Mouse (Mus musculus): ENCODE measurements at regions not wholly inside any gene's neighbourhood (a gene's known extent, or its start where the extent isn't known, plus 50 kb on each side); places are given as distances from the start of the nearest gene placed in this dataset.

DNA sequence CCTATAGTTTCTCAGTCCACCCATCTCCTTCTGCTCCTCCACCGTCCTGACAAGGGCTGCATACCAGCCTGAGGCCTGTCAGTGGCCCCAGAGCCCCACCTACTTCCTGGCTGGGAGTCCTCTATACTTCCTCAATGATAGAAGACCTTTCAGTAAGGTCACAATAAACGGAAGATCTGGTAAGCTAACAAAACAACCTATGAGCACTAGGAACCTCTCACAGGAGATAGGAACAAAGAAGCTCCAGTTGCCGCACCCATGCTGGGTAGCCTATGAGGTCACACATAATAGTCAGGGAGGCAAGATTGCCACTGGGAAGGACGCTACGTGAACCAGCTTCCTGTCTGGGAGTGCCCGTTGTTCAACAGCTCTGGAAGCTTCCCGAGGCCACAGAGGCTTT, 58.1 kb upstream of the Stx16 start:
- no peak overlapping the region for H3K4me3 ChIP-seq (replicated peaks)
- peaks cover 12% of the 10 kb centered on the region for H3K4me1 ChIP-seq (replicated peaks)
- no peaks in the 10 kb centered on the region for H3K9me3 ChIP-seq (replicated peaks)
- no peak overlapping the region for H3K9ac ChIP-seq
- H3K36me3 ChIP-seq (replicated peaks): no peaks in the 10 kb centered on the region
- no peak overlapping the region for H3K27ac ChIP-seq (replicated peaks)
- 10% methylated on average over 7 of the region's 7 CpGs for WGBS (ENCODE audit: insufficient replicate concordance)
- H3K4me2 ChIP-seq: no peak overlapping the region
- peak; percentile 30 for ATAC-seq (ENCODE audit: insufficient read depth)
- no peaks in the 10 kb centered on the region for H3K27me3 ChIP-seq

DNA sequence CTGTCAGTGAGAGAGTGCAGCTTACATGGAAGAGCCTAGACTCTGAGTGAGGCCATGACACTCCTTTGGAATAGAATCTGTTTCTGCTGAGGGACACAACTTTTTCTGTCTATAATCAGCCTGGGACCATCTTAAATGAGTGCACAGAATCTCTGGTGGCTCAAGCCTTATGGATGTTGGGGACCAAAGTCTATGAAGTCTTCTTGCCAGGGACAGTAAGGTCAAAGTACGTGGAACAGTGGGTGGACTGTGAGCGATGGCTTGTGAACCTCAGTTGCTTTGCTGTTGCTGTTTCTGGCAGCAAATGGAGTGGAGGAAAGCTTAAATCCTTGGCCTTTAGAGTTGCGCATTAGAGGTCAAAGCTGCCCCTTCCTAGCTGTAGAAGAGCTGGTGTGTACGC, 57.1 kb upstream of the Stx16 start:
- H3K9me3 ChIP-seq (replicated peaks): no peaks in the 10 kb centered on the region
- H3K27ac ChIP-seq (replicated peaks): no peak overlapping the region
- no peaks in the 10 kb centered on the region for H3K27me3 ChIP-seq
- 81% methylated on average over 4 of the region's 4 CpGs for WGBS (ENCODE audit: insufficient replicate concordance)
- H3K36me3 ChIP-seq (replicated peaks): no peaks in the 10 kb centered on the region
- no peak overlapping the region for H3K9ac ChIP-seq
- no peak overlapping the region for H3K4me2 ChIP-seq
- H3K4me3 ChIP-seq (replicated peaks): no peak overlapping the region
- ATAC-seq (ENCODE audit: insufficient read depth): no peak
- H3K4me1 ChIP-seq (replicated peaks): peaks cover 12% of the 10 kb centered on the region

DNA sequence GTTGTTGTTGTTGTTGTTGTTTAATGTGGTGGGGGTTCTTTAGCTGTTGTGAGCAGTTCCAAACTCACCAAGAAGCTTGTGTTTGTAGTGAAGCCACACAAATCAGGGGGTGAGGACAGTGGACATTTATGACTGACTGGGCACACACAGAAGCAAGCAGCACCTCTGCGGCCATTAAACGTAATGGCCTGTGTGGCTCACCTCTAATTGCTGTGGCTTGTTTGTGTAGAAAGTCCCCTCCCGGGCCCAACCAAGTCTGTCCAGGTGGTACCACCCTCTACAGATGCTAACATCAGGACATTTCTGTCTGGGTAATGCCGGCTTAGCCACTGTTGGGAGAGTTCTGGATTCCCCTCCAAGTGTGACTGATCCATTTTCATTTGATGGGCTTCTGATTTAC, 56.1 kb upstream of the Stx16 start:
- no peak overlapping the region for H3K4me3 ChIP-seq (replicated peaks)
- no peak overlapping the region for H3K9ac ChIP-seq
- no peaks in the 10 kb centered on the region for H3K27me3 ChIP-seq
- WGBS (ENCODE audit: insufficient replicate concordance): 64% methylated on average over 4 of the region's 4 CpGs
- H3K9me3 ChIP-seq (replicated peaks): no peaks in the 10 kb centered on the region
- H3K27ac ChIP-seq (replicated peaks): no peak overlapping the region
- H3K36me3 ChIP-seq (replicated peaks): no peaks in the 10 kb centered on the region
- no peak overlapping the region for H3K4me2 ChIP-seq
- ATAC-seq (ENCODE audit: insufficient read depth): no peak
- H3K4me1 ChIP-seq (replicated peaks): peaks cover 12% of the 10 kb centered on the region

DNA sequence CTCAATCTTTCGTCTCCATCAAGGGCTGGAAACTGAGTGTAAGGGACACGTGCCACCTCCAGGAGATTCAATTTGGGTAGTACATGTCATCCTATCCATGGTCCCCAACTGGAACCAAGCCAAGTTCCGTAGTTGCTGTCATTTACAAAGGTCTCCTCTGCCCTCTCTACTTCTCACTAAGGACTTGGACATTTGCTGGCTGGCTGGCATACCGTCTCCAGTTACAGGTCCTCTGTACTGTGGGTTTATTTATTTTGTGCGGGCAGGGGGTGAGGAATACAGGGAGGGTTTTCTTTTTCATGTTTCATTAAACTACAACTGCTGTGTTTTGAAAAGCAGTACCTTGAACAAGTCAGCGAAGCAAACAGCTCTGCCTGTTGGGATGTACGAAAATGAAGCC, 55.7 kb upstream of the Stx16 start:
- H3K4me1 ChIP-seq (replicated peaks): peaks cover 12% of the 10 kb centered on the region
- no peaks in the 10 kb centered on the region for H3K27me3 ChIP-seq
- H3K4me3 ChIP-seq (replicated peaks): no peak overlapping the region
- 68% methylated on average over 7 of the region's 7 CpGs for WGBS (ENCODE audit: insufficient replicate concordance)
- H3K27ac ChIP-seq (replicated peaks): no peak overlapping the region
- no peak overlapping the region for H3K9ac ChIP-seq
- no peak overlapping the region for H3K4me2 ChIP-seq
- H3K9me3 ChIP-seq (replicated peaks): no peaks in the 10 kb centered on the region
- H3K36me3 ChIP-seq (replicated peaks): no peaks in the 10 kb centered on the region
- no peak for ATAC-seq (ENCODE audit: insufficient read depth)

DNA sequence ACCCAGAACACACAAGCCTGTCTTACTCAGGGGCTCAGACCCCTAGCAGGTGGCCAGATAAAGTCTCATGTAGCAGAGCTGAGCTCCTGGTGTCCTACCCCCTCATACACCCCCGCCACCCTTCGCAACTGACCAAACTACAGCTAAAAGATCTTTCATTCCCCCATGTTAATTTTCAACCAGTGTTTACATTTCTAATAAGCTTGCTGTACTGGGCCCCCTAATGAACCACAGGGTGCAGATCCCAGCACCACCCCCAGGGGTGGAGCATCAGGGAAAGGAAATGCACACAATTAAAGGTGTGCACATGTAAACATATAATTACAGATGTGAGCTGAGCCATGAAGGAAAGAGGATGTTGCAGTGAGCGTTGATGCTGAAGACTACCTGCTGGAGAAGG, 54.6 kb upstream of the Stx16 start:
- H3K27ac ChIP-seq (replicated peaks): no peak overlapping the region
- 59% methylated on average over 3 of the region's 3 CpGs for WGBS (ENCODE audit: insufficient replicate concordance)
- H3K36me3 ChIP-seq (replicated peaks): no peaks in the 10 kb centered on the region
- H3K4me1 ChIP-seq (replicated peaks): peaks cover 12% of the 10 kb centered on the region
- no peaks in the 10 kb centered on the region for H3K9me3 ChIP-seq (replicated peaks)
- H3K27me3 ChIP-seq: no peaks in the 10 kb centered on the region
- H3K4me3 ChIP-seq (replicated peaks): no peak overlapping the region
- no peak overlapping the region for H3K4me2 ChIP-seq
- ATAC-seq (ENCODE audit: insufficient read depth): no peak
- no peak overlapping the region for H3K9ac ChIP-seq

DNA sequence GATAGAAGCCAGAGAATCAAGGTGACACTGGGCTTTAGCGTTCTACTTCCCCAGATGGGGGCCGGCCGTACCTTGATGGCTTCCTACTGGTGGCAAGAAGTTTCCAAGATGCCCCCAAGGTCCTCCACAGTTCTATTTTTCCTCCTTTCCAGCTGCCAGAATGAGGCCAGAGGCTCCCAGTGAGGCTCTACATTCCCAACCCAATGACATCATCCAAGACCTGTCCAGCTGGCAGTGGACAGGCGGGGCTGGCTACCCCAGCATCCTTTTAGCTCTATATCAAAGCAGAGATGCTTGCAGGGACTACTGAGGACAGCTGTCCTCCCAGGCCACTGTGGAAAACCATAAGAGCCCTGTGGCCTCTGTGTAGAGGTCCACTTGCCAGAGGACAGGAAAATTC, 53.8 kb upstream of the Stx16 start:
- 79% methylated on average over 4 of the region's 4 CpGs for WGBS (ENCODE audit: insufficient replicate concordance)
- Histone ChIP-seq H3K9ac (no peak overlapping the region), H3K4me1 (replicated peaks) (peaks cover 12% of the 10 kb centered on the region), H3K9me3 (replicated peaks) (no peaks in the 10 kb centered on the region), H3K36me3 (replicated peaks) (no peaks in the 10 kb centered on the region), H3K27me3 (no peaks in the 10 kb centered on the region), H3K4me3 (replicated peaks) (no peak overlapping the region), H3K4me2 (no peak overlapping the region), H3K27ac (replicated peaks) (no peak overlapping the region)
- ATAC-seq (ENCODE audit: insufficient read depth): no peak

DNA sequence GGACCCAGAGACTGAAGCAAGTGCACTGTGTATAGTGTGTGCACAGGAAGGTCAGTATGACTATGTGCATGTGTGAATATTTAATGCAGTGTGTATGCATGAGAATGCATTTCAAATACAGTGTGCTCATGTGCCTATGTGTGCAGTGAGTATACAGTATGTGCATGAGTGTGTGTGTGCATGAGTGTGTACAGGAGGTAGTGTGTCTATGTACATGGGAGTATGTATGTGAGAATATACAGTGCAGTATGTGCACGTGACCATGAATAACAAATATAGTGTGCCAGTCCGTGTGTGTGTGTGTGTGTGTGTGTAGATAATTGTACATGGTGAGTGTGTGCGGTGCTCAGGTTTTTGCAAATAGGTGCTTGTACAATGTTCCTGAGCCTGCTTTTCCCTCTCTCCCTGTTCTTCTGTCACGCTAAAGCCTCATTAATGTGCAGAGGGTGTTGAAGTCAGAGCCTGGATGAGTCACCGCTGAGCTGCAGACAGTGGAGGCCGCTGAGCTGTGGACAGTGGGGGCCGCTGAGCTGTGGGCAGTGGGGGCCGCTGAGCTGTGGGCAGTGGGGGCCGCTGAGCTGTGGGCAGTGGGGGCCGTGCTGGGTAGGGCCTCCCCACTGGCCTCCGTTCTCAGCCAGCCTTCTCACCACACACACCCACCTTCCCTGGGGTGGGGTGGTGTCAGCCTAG, 50.8 kb upstream of the Stx16 start:
- peak; percentile 28; the same call in 1 of the 2 replicates for ATAC-seq (ENCODE audit: insufficient read depth)
- Histone ChIP-seq H3K9me3 (replicated peaks) (no peaks in the 10 kb centered on the region), H3K4me2 (no peak overlapping the region), H3K4me3 (replicated peaks) (no peak overlapping the region), H3K27ac (replicated peaks) (no peak overlapping the region), H3K9ac (no peak overlapping the region), H3K4me1 (replicated peaks) (peaks cover 8% of the 10 kb centered on the region; the same call in 1 of the 2 replicates), H3K27me3 (no peaks in the 10 kb centered on the region), H3K36me3 (replicated peaks) (no peaks in the 10 kb centered on the region)
- 57% methylated on average over 11 of the region's 11 CpGs for WGBS (ENCODE audit: insufficient replicate concordance)

All from liver, embryonic 15.5 days (tissue).